Mouse (Mus musculus) mesoderm, embryonic 11.5 days (tissue): Measurements from ENCODE around the gene Cdkal1.
A peak's percentile ranks its signal among the peaks of the same experiment; 100 is the strongest.

Source experiments
- DNase-seq: peaks from one replicate; pipeline ENCODE4 v3.0.0-alpha.2; 2012; ENCODE audit warnings: low read depth, low spot score

The Cdkal1 gene

GRCm38 (mm10) chr13:29271451-29271850 is 584.0 kb downstream of the Cdkal1 start:
- no peak for DNase-seq

DNA sequence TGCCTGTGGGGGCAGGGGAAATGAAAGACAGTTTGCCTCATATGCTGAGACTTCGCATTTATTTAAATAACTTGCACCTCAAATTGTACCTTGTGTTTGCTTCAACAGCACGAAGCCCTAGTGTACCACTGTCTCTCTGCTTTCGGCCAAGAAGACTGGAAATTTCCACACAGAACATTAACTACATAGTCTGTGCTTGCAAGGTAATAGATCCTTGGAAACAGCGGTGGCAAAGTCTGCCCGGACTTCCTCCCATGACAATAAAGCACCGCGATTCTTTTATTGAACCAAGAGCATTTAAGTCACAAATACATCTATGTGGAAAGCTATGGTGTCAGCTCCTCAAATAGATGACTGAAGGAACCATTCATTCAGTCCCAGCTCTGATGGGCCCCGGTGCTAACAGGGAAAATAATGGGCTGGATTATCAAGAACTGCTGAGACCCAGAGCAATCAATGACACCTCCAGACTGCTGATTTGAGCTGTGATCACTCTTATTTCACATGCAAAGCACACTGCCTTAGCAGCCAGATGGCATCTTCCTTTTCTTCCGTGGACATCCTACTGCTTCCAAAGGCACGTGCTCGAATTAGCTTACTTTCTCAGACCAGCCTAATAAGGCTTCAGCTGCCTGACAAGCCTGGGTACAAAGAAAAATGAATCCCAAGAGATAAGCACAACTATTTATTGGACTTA is 591.3 kb downstream of the Cdkal1 start:
- DNase-seq: no peak

GRCm38 (mm10) chr13:29262164-29262563 is 593.3 kb downstream of the Cdkal1 start:
- no peak for DNase-seq

DNA sequence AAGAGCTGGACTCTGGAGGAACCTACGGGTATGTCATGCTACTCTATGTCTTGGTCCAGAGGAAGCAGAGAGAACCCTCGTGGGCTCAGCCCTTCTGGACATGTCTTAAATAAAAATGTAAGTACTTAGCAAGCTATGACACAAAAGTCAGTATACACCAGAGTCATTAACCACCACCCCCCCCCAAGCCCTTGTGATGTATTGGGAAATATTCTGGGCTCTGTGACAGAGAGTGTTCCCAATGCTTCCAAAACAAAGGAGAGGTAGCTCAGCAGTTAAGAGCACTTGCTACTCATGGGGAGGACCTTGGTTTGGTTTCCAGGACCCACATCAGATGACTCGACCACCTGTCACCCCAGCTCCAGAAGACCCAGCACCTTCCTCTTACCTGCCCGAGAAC is 606.9 kb downstream of the Cdkal1 start:
- DNase-seq: no peak

DNA sequence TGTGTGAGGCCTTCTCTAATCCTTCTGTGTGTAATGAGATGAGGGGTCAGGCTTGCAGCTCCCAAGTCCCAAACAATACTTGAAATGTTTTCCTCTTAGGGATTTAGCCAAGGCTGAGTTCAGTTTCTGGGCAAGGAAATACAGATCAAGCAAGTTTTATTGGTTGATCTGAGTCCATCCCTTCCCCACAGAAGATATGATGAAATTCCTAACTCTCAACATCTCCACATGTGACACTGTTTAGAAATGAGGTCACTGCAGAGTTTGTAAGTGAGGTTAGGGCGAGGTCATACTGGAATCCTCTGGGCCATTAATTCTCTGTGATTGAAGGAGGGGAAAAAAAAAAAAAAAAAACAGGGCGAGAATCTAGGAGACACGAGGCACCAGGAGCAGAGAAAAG is 607.7 kb downstream of the Cdkal1 start:
- DNase-seq: no peak

DNA sequence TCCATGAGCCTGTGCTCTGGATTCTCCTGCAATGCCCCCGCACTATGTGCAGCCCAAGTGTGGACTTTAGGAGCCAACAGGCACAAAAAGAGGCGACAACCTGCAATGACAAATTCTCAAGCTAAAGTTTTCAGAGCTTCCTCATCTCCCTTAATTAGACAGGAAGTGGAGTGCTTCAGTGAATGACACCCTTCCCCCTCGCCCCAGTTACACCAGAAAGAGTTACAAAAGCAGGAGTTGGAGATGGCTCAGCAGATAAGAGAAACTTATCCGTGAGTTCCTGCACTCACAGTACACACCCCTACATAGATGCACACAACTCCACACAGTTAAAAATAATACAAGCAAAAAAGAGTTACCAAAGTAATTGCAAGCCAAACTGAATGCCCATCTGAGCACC is 620.4 kb downstream of the Cdkal1 start:
- DNase-seq: no peak

DNA sequence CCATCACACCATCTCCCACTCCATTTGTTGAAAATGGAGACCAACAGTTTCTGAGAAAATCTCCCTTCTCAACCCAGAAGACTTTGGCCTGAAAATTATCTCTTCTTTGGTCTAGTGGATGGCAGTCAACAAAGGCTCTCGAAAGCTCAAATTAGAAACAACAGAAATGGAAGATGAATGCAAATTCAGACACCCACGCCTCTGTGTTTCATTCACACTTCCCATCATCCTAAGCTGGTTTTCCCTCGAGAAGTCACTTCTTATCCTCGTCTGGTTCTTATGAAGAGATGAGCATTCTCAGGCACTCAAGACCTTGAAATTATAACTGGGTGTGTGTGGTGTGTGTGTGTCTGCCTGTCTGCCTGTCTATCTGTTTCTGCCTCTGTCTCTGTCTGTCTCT is 621.0 kb downstream of the Cdkal1 start:
- DNase-seq: no peak

GRCm38 (mm10) chr13:29233970-29234369 is 621.5 kb downstream of the Cdkal1 start:
- DNase-seq: no peak

- peak; percentile 68 for DNase-seq
Measured at GRCm38 (mm10) chr13:29232681-29233080, 622.8 kb downstream of the Cdkal1 start.

DNA sequence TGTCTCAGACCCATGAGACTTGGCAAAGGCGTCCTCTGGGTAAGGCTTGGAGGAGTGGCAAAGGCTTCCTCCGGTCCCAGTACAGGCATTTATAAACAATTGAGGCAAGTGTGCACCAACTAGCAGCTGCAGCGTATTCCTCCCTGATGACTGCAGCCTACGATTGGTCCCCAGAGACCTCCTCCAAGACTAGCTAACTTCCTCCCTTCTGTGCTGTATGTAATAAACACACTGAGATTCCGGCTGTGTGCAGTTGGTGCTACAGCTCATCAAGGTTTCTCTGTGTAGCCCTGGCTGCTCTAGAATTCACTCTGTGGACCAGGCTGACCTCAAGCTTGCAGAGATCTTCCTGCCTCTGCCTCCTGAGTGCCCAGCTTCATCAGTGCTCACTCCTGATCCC is 630.7 kb downstream of the Cdkal1 start:
- DNase-seq: no peak

DNA sequence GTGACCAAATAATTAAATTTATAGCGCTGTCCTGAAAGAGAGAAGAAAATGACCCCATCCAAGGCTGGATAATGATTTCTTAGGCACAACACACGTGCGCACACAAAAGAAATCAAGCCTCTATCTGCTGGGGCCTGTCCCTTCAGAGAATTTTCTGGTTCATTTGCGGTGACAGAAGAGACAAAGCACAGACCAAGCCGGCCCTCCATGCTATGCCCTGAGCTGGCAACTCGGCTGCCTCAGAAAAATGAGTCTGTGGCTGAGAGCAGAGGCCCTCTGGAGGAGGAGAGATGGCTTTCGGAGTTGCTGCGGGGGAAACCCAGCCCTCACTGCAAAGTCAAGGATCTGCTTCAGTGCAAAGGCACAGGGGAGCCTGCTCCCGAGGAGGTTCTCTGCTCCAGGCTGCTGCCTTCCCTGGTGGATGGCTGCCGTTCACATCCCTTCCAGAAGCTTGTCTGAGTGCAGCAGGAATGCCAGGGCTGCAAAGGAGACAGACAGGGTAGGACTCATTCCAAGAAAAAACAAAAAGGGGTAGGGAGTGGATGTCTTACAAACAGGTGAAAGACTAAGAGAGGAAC is 633.1 kb downstream of the Cdkal1 start:
- peak; percentile 68 for DNase-seq

DNA sequence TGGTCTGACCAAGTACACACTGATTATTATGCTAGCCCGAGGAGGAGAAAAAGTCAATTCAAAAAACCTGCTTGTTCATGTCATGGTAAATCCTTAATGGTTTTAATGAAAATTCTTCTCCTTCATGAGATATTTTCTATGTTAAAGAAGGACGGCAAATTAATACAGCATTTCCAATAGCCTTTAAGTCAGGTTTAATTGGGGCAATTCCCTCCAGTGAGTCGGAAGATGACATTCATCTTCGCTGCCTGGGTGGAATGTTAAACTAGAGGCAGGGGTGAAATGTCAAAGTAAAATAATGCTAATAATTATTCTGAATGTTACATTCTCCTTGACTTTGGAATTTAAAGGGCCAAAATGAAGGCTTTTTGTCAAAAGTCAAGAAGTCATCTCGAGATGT is 633.8 kb downstream of the Cdkal1 start:
- no peak for DNase-seq

- DNase-seq: no peak
Measured at GRCm38 (mm10) chr13:29218594-29219230, 636.8 kb downstream of the Cdkal1 start.

GRCm38 (mm10) chr13:29210159-29211021 is 645.1 kb downstream of the Cdkal1 start:
- DNase-seq: peak; percentile 76

GRCm38 (mm10) chr13:29208749-29209148 is 646.7 kb downstream of the Cdkal1 start:
- no peak for DNase-seq

DNA sequence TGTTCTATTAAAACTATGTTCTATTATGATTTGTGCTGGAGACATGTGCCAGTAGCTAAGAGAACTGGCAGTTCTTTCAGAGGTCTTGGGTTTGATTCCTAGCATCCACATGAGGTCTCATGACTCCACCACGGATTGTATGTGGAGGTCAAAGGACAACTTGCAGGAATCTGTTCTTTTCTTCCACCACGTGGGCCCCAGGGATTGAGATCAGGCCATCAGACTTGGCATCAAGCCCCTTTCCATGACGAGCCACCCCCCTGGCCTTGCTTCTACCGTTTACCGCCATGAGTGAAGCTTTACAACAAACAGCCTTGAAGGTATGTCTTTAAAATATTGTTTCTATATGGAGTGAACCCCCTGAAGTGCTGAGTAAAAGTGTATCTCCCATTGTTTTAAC is 651.6 kb downstream of the Cdkal1 start:
- no peak for DNase-seq

GRCm38 (mm10) chr13:29203426-29203825 is 652.0 kb downstream of the Cdkal1 start:
- DNase-seq: no peak

GRCm38 (mm10) chr13:29202562-29202961 is 652.9 kb downstream of the Cdkal1 start:
- DNase-seq: no peak

GRCm38 (mm10) chr13:29199679-29200078 is 655.8 kb downstream of the Cdkal1 start:
- no peak for DNase-seq

GRCm38 (mm10) chr13:29196798-29197498 is 658.5 kb downstream of the Cdkal1 start:
- DNase-seq: no peak

DNA sequence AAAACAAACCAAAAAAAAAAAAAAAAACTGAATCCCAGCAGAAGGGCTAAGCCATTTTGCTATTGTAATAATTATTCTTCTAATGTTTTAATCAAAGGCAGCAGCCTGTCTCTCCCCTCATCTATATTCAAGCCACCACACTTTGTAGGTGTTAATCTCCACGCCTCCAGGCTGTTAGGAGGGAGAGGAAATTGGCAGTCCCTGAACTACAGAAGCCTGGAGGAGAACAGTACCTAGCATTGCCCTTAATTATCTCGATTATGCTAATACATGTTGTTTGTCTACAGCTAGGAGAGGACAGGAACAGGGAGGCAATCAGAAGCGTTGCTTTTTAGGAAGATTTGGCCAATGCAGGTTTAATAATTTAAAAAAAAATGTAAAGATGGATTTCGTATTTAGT is 659.8 kb downstream of the Cdkal1 start:
- no peak for DNase-seq

DNA sequence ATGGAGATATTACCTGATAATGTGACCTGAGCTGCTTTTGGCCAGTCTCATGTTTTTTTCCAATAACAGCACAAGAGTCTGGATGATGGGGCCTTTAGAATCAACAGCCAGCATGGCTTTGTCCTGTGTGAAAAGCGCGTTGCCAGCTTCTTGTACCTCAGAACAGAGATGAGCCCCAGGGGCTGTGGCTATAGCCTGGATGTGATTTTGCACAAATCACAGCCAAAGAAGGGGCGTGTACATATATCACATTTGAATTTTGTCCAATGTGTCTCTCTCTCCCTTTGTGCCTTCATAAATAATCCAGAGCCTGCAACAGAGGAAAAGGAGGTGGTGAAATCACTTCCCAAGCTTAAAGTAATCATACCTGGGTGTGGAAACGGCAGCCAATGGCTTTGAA is 660.5 kb downstream of the Cdkal1 start:
- DNase-seq: no peak
